Mouse (Mus musculus) left cerebral cortex, adult 9 months (tissue): Measurements from ENCODE around the gene Cops7b.

Experiments
- DNase-seq, 2 experiments: peaks; one replicate each; pipeline ENCODE4 v3.0.0; 2022; ENCODE audit warnings: low spot score in 2 of 2

Gene Cops7b

GRCm38 (mm10) chr1:86657071-86657470 lies 74.4 kb downstream of the Cops7b start:
- DNase-seq, result no peak
